Mouse (Mus musculus) lung, postnatal 0 days (tissue): ENCODE data around the gene Ints3. TPM values are rescaled to one million over a fixed set of nuclear protein-coding genes. Genes with fewer than 3 reads are reported as not detected.

Experiments
- ATAC-seq: fragments of 200-750 bp; cut with Nextera tagmentation; 2 replicates; pipeline ENCODE4 v1.8.0; 2017; ENCODE audit warnings: moderate library complexity
- DNase-seq: peaks from one replicate; pipeline ENCODE4 v3.0.0-alpha.2; 2016; ENCODE audit warnings: low spot score
- H3K27ac ChIP-seq: fragments of 300-500 bp; sonication (generic); 2 replicates; pipeline ENCODE4 v1.5.1; 2014; ENCODE audit warnings: antibody characterized with exemption, mild to moderate bottlenecking, low read length, mixed read lengths
- H3K27me3 ChIP-seq: fragments of 300-500 bp; sonication (generic); replicated peaks from 2 replicates; pipeline ENCODE4 v1.6.1; 2014; ENCODE audit warnings: low read length, mixed read lengths; ENCODE audit not compliant: insufficient read depth
- H3K36me3 ChIP-seq: fragments of 300-500 bp; sonication (generic); 2 replicates; pipeline ENCODE4 v1.6.1; 2014; ENCODE audit warnings: low read length, mixed read lengths; ENCODE audit not compliant: insufficient read depth
- H3K4me1 ChIP-seq: fragments of 300-500 bp; sonication (generic); 2 replicates; pipeline ENCODE4 v1.6.1; 2014; ENCODE audit warnings: antibody characterized with exemption, low read depth, low read length, mixed read lengths; ENCODE audit not compliant: insufficient read depth
- H3K4me2 ChIP-seq: fragments of 300-500 bp; sonication (generic); replicated peaks from 2 replicates; pipeline ENCODE4 v1.6.1; 2014; ENCODE audit warnings: low read depth, mild to moderate bottlenecking, low read length, moderate library complexity, mixed read lengths
- H3K4me3 ChIP-seq: fragments of 300-500 bp; sonication (generic); 2 replicates; pipeline ENCODE4 v1.5.1; 2014; ENCODE audit warnings: low read depth, low read length
- H3K9ac ChIP-seq: fragments of 300-500 bp; sonication (generic); replicated peaks from 2 replicates; pipeline ENCODE4 v1.6.1; 2014; ENCODE audit warnings: low read depth, mild to moderate bottlenecking
- H3K9me3 ChIP-seq: fragments of 300-500 bp; sonication (generic); 2 replicates; pipeline ENCODE4 v1.6.1; 2016; ENCODE audit warnings: low read length, mixed read lengths
- CTCF ChIP-seq: IDR thresholded peaks from 2 replicates; pipeline ENCODE4 v1.5.1; 2016; ENCODE audit warnings: antibody characterized with exemption, mild to moderate bottlenecking
- EP300 ChIP-seq: IDR thresholded peaks from 2 replicates; pipeline ENCODE4 v1.6.1; 2016; ENCODE audit warnings: antibody characterized with exemption, mild to moderate bottlenecking, control low read depth
- WGBS: fragments of 180-500 bp; shearing (Covaris S2); extraction: QIAGEN DNeasy Blood & Tissue Kit; methylation state at CpG from one replicate; pipeline ENCODE4 v1.1.7; 2014; 5-methylcytosine and 5-hydroxymethylcytosine counted together
- polyA plus RNA-seq: library from polyadenylated mRNA; unstranded; fragments of >200 nt; fragmentation: Nextera tagmentation; extraction: Ambion mirVana; gene quantifications from 2 replicates; pipeline ENCODE4 v1.2.1, GENCODE M21; 2015

Ints3 gene
- polyA plus RNA-seq, 1 experiment from 2014 or later = 10.6 TPM

- H3K9me3 ChIP-seq = no peaks in the 10 kb centered on the region
- peaks cover 10% of the 10 kb centered on the region; the same call in 1 of the 2 replicates for H3K4me1 ChIP-seq
- H3K27ac ChIP-seq = no peak overlapping the region
- no peaks in the 10 kb centered on the region for H3K36me3 ChIP-seq
- H3K9ac ChIP-seq = no peak overlapping the region
- no peak overlapping the region for H3K4me3 ChIP-seq
- no peaks in the 10 kb centered on the region for H3K27me3 ChIP-seq
- ATAC-seq (no peak), DNase-seq (peak; percentile 38)
- H3K4me2 ChIP-seq = no peak overlapping the region
- TF ChIP-seq CTCF = no peak
- WGBS = 34% methylated on average over 7 of the region's 7 CpGs
Measured at GRCm38 (mm10) chr3:90384851-90385375, 48.5 kb downstream of the Ints3 start.

- WGBS = 85% methylated on average over 4 of the region's 4 CpGs
- no peak overlapping the region for H3K4me3 ChIP-seq
- H3K27me3 ChIP-seq = no peaks in the 10 kb centered on the region
- TF ChIP-seq CTCF (no peak), EP300 (no peak)
- H3K9ac ChIP-seq = no peak overlapping the region
- ATAC-seq = no peak
- H3K27ac ChIP-seq = no peak overlapping the region
- no peaks in the 10 kb centered on the region for H3K9me3 ChIP-seq
- no peaks in the 10 kb centered on the region for H3K36me3 ChIP-seq
- peaks cover 10% of the 10 kb centered on the region; the same call in 1 of the 2 replicates for H3K4me1 ChIP-seq
- no peak overlapping the region for H3K4me2 ChIP-seq
- peak; percentile 51 for DNase-seq
Measured at GRCm38 (mm10) chr3:90383690-90384089, 49.7 kb downstream of the Ints3 start.

GRCm38 (mm10) chr3:90381727-90382126 is 51.7 kb downstream of the Ints3 start:
- no peaks in the 10 kb centered on the region for H3K9me3 ChIP-seq
- no peak for TF ChIP-seq CTCF
- no peak for TF ChIP-seq EP300
- H3K9ac ChIP-seq = no peak overlapping the region
- no peak overlapping the region for H3K27ac ChIP-seq
- no peak overlapping the region for H3K4me2 ChIP-seq
- no peaks in the 10 kb centered on the region for H3K27me3 ChIP-seq
- no peak overlapping the region for H3K4me3 ChIP-seq
- no peaks in the 10 kb centered on the region for H3K4me1 ChIP-seq
- ATAC-seq (no peak), DNase-seq (no peak)
- no peaks in the 10 kb centered on the region for H3K36me3 ChIP-seq
- WGBS = 61% methylated on average over 11 of the region's 11 CpGs

- TF ChIP-seq CTCF = no peak
- TF ChIP-seq EP300 = no peak
- WGBS = 68% methylated on average over 5 of the region's 5 CpGs
- Histone ChIP-seq H3K4me1 (no peaks in the 10 kb centered on the region), H3K4me3 (no peak overlapping the region), H3K9me3 (no peaks in the 10 kb centered on the region), H3K4me2 (no peak overlapping the region), H3K9ac (no peak overlapping the region), H3K36me3 (no peaks in the 10 kb centered on the region), H3K27ac (no peak overlapping the region), H3K27me3 (no peaks in the 10 kb centered on the region)
- ATAC-seq = no peak
- no peak for DNase-seq
Measured at GRCm38 (mm10) chr3:90378496-90378895, 54.9 kb downstream of the Ints3 start.

- Histone ChIP-seq H3K9ac (no peak overlapping the region), H3K4me3 (no peak overlapping the region), H3K9me3 (no peaks in the 10 kb centered on the region), H3K36me3 (no peaks in the 10 kb centered on the region), H3K27me3 (no peaks in the 10 kb centered on the region), H3K27ac (no peak overlapping the region), H3K4me1 (no peaks in the 10 kb centered on the region), H3K4me2 (no peak overlapping the region)
- DNase-seq = peak; percentile 38
- ATAC-seq = peak; percentile 80
- 60% methylated on average over 1 of the region's 1 CpGs for WGBS
- TF ChIP-seq CTCF (no peak), EP300 (no peak)
Measured at GRCm38 (mm10) chr3:90376247-90376585, 57.2 kb downstream of the Ints3 start.

GRCm38 (mm10) chr3:90375562-90376246 is 57.7 kb downstream of the Ints3 start:
- H3K9ac ChIP-seq = no peak overlapping the region
- no peaks in the 10 kb centered on the region for H3K9me3 ChIP-seq
- peak; percentile 12; the same call in 1 of the 2 replicates for ATAC-seq
- H3K4me3 ChIP-seq = no peak overlapping the region
- DNase-seq = no peak
- H3K4me2 ChIP-seq = no peak overlapping the region
- no peaks in the 10 kb centered on the region for H3K27me3 ChIP-seq
- 56% methylated on average over 3 of the region's 3 CpGs for WGBS
- no peaks in the 10 kb centered on the region for H3K36me3 ChIP-seq
- no peak for TF ChIP-seq CTCF
- no peak for TF ChIP-seq EP300
- no peaks in the 10 kb centered on the region for H3K4me1 ChIP-seq
- no peak overlapping the region for H3K27ac ChIP-seq

GRCm38 (mm10) chr3:90374368-90374767 is 59.1 kb downstream of the Ints3 start:
- Histone ChIP-seq H3K27me3 (no peaks in the 10 kb centered on the region), H3K4me1 (no peaks in the 10 kb centered on the region), H3K9ac (no peak overlapping the region), H3K36me3 (no peaks in the 10 kb centered on the region), H3K27ac (no peak overlapping the region), H3K4me2 (no peak overlapping the region), H3K9me3 (no peaks in the 10 kb centered on the region), H3K4me3 (no peak overlapping the region)
- WGBS = 57% methylated on average over 4 of the region's 4 CpGs
- DNase-seq = no peak
- TF ChIP-seq CTCF (no peak), EP300 (no peak)
- ATAC-seq = no peak
